ENCODE assay signal across 12 mouse cellular contexts in the genomic region with DNA sequence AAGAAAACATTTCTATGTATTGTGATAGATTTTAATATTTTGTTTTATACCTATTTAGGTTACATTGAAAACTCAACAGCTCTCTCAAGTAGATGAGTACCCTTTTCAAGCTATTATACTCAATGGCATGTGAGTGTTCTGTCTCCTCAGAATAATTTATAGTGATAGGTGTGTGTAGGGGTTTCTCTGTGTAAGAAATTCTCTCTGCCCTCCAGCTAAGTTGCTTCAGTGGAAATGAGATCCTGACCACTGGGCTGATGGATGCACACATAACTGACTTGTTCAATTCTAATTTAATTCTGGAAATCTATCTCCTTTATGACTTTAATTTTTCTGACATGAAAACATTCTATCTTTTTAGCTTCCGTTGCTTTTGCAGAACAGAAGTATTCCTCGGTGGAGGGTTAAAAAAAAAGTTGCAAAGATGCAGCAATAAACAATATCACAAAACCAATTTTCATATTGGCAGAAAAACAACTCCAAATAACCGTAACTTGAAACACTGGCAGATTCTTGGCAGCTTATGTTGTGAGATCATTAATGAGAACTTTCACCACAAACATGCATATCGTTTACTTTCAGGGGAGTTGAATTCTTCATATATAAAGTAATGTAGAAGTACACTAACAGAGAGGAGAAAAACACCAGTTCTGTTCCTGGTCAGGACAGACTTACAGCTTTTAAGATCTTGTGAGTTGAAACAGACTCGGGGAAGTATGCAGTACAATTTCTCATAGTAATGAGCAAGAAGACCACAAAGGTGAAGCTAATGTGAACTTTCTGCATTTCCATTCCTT.
"Had no signal": no experiment of that assay in that cellular context is flagged by ENCODE, and none has a peak within 500 bp of the region (broad histone marks: within the 10 kb centered on the region; RNA-seq: fewer than 3 reads in every experiment).

No protein-coding gene starts in this region.

- DNase-seq: kidney, postnatal 25 days; liver; liver, embryonic 13.5 days; liver, postnatal 0 days; right cerebral cortex, adult 18-20 months; right cerebral cortex, postnatal 25 days; thymus, postnatal 36 days had no signal

- H3K27me3 ChIP-seq: kidney, embryonic 15.5 days; liver, embryonic 13.5 days; megakaryocyte, embryonic 14.5 days; midbrain, embryonic 13.5 days; neural tube, embryonic 15.5 days had no signal

- H3K4me1 ChIP-seq: kidney, embryonic 15.5 days; liver, embryonic 13.5 days; megakaryocyte, embryonic 14.5 days had no signal

- H3K36me3 ChIP-seq: kidney, embryonic 15.5 days; liver, embryonic 13.5 days; midbrain, embryonic 13.5 days; neural tube, embryonic 15.5 days had no signal

- ATAC-seq: liver, postnatal 0 days; midbrain, embryonic 13.5 days had no signal

- H3K27ac ChIP-seq: kidney, embryonic 15.5 days; left cerebral cortex, adult 2 months; liver, embryonic 13.5 days; midbrain, embryonic 13.5 days; neural tube, embryonic 15.5 days had no signal

- H3K4me2 ChIP-seq: kidney, embryonic 15.5 days; liver, embryonic 13.5 days; midbrain, embryonic 13.5 days; neural tube, embryonic 15.5 days had no signal

- H3K9ac ChIP-seq: kidney, embryonic 15.5 days; liver, embryonic 13.5 days; liver, postnatal 0 days; midbrain, embryonic 13.5 days; neural tube, embryonic 15.5 days had no signal

- H3K9me3 ChIP-seq: kidney, embryonic 15.5 days; liver, embryonic 13.5 days; midbrain, embryonic 13.5 days; neural tube, embryonic 15.5 days had no signal

- H3K4me3 ChIP-seq: kidney, embryonic 15.5 days; left cerebral cortex, adult 2 months; liver, embryonic 13.5 days; megakaryocyte, embryonic 14.5 days; midbrain, embryonic 13.5 days; neural tube, embryonic 15.5 days had no signal
